Mouse (Mus musculus): Measurements from ENCODE around the gene Man2a2.

DNA sequence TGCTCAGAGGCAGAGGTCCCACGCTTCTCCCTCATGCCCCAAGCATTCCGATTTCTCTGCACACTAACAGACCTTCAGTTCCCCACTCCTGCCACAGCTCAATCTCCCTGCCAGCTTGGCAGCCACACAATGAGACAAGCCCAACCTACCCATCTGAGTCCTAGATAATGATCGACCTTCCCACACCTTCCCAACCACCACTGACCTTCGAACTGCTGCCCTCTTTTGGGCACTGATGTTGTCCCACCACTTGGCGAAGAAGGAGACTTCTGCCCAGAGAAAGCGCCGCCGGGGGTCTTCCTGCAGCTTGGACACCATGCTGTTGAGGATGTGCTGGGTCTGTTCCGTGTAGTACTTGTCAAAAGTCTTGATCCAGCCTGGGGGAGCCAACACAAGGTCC, 3.2 kb downstream of the Man2a2 start:
- TF ChIP-seq EP300 (IDR thresholded peaks at IDR 0.05; ENCODE audit: low read depth) = no peak
- TF ChIP-seq CTCF (IDR thresholded peaks at IDR 0.05; ENCODE audit: low read depth) = no peak

Data from liver, postnatal 0 days (tissue).